Mouse (Mus musculus) heart, postnatal 0 days (tissue): ENCODE data around the gene Prkag1. TPM values are rescaled to one million over a fixed set of nuclear protein-coding genes. Genes with fewer than 3 reads are reported as not detected.

Experiments
- ATAC-seq: fragments of 200-750 bp; cut with Nextera tagmentation; 2 replicates; pipeline ENCODE4 v1.8.0; 2017; ENCODE audit warnings: low read depth, moderate number of reproducible peaks, moderate library complexity; ENCODE audit not compliant: insufficient read depth
- DNase-seq: peaks from one replicate; pipeline ENCODE4 v3.0.0-alpha.2; 2016; ENCODE audit warnings: low spot score
- H3K27ac ChIP-seq: fragments of 300-500 bp; sonication (generic); 2 replicates; pipeline ENCODE4 v1.5.1; 2014; ENCODE audit warnings: low read depth, mild to moderate bottlenecking
- H3K27me3 ChIP-seq: fragments of 300-500 bp; sonication (generic); 2 replicates; pipeline ENCODE4 v1.6.1; 2014; ENCODE audit warnings: low read length, mixed read lengths; ENCODE audit not compliant: control insufficient read depth, insufficient read depth
- H3K36me3 ChIP-seq: fragments of 300-500 bp; sonication (generic); replicated peaks from 2 replicates; pipeline ENCODE4 v1.6.1; 2014; ENCODE audit warnings: low read length, mixed read lengths; ENCODE audit not compliant: control insufficient read depth, insufficient read depth
- H3K4me1 ChIP-seq: fragments of 300-500 bp; sonication (generic); 2 replicates; pipeline ENCODE4 v1.6.1; 2014; ENCODE audit warnings: antibody characterized with exemption; ENCODE audit not compliant: control insufficient read depth, insufficient read depth
- H3K4me2 ChIP-seq: fragments of 300-500 bp; sonication (generic); 2 replicates; pipeline ENCODE4 v1.6.1; 2014; ENCODE audit warnings: low read depth, mild to moderate bottlenecking, low read length, moderate library complexity
- H3K4me3 ChIP-seq: fragments of 300-500 bp; sonication (generic); 2 replicates; pipeline ENCODE4 v1.5.1; 2014; ENCODE audit warnings: low read depth, low read length
- H3K9ac ChIP-seq: fragments of 300-500 bp; sonication (generic); replicated peaks from 2 replicates; pipeline ENCODE4 v1.6.1; 2014; ENCODE audit warnings: low read depth, low read length, mixed read lengths
- H3K9me3 ChIP-seq: fragments of 300-500 bp; sonication (generic); replicated peaks from 2 replicates; pipeline ENCODE4 v1.6.1; 2016; ENCODE audit warnings: low read length; ENCODE audit not compliant: control insufficient read depth
- CTCF ChIP-seq: IDR thresholded peaks from 2 replicates; pipeline ENCODE4 v1.5.1; 2016; ENCODE audit warnings: antibody characterized with exemption, control low read depth, low read depth
- EP300 ChIP-seq: IDR thresholded peaks from 2 replicates; pipeline ENCODE4 v1.6.1; 2016; ENCODE audit warnings: antibody characterized with exemption, low read depth
- WGBS: fragments of 180-500 bp; shearing (Covaris S2); extraction: QIAGEN DNeasy Blood & Tissue Kit; methylation state at CpG from one replicate; pipeline ENCODE4 v1.1.7; 2014; 5-methylcytosine and 5-hydroxymethylcytosine counted together
- polyA plus RNA-seq: library from polyadenylated mRNA; unstranded; fragments of >200 nt; fragmentation: Nextera tagmentation; extraction: Ambion mirVana; gene quantifications from 2 replicates; pipeline ENCODE4 v1.2.1, GENCODE M21; 2015
- total RNA-seq: library from RNA; depleted of rRNA; stranded (reverse); fragments of >200 nt; gene quantifications from 2 replicates; pipeline ENCODE4 v1.2.3, GENCODE M21; 2014; ENCODE audit warnings: low replicate concordance; rRNA removed

Prkag1 gene
- total and polyA plus RNA-seq, 2 experiments from 2014 or later: 114 to 115 TPM

GRCm38 (mm10) chr15:98765929-98766328 lies 65.4 kb downstream of the Prkag1 start:
- TF ChIP-seq CTCF (no peak), EP300 (no peak)
- Histone ChIP-seq H3K27ac (no peak overlapping the region), H3K4me1 (peaks cover 8% of the 10 kb centered on the region; the same call in 1 of the 2 replicates), H3K9me3 (no peaks in the 10 kb centered on the region), H3K9ac (no peak overlapping the region), H3K4me3 (no peak overlapping the region), H3K4me2 (no peak overlapping the region), H3K36me3 (no peaks in the 10 kb centered on the region), H3K27me3 (peaks cover 11% of the 10 kb centered on the region; the same call in 1 of the 2 replicates)
- ATAC-seq (no peak), DNase-seq (no peak)
- 57% methylated on average over 4 of the region's 4 CpGs for WGBS

Other genes starting within 250 kb of the Prkag1 start
- gene Adcy6, start 221.4 kb downstream of the Prkag1 start, total RNA-seq: 200 and 216 TPM in 2 replicates
- 29.2 and 33.5 TPM in 2 replicates for gene Adcy6, start 221.4 kb downstream of the Prkag1 start, polyA plus RNA-seq
- gene Cacnb3, start 200.7 kb downstream of the Prkag1 start, total RNA-seq: 15.6 and 19.4 TPM in 2 replicates
- 5.7 and 6.1 TPM in 2 replicates for gene Cacnb3, start 200.7 kb downstream of the Prkag1 start, polyA plus RNA-seq
- gene Ddx23, start 168.6 kb downstream of the Prkag1 start, total RNA-seq: 25.1 and 32.7 TPM in 2 replicates
- 11.8 and 12.9 TPM in 2 replicates for gene Ddx23, start 168.6 kb downstream of the Prkag1 start, polyA plus RNA-seq
- 7.1 and 13.0 TPM in 2 replicates for gene Rnd1, start 154.1 kb downstream of the Prkag1 start, total RNA-seq
- gene Rnd1, start 154.1 kb downstream of the Prkag1 start, polyA plus RNA-seq: 1.0 and 1.1 TPM in 2 replicates
- gene Ccdc65, start 123.3 kb downstream of the Prkag1 start, total RNA-seq: 0.77 TPM in 1 of 2 replicates, not detected in the other
- 0.25 and 0.86 TPM in 2 replicates for gene Ccdc65, start 123.3 kb downstream of the Prkag1 start, polyA plus RNA-seq
- gene Fkbp11, start 103.3 kb downstream of the Prkag1 start, total RNA-seq: 4.3 and 26.7 TPM in 2 replicates
- 21.7 and 22.0 TPM in 2 replicates for gene Fkbp11, start 103.3 kb downstream of the Prkag1 start, polyA plus RNA-seq
- gene Arf3, start 68.3 kb downstream of the Prkag1 start, total RNA-seq: 27.6 and 28.7 TPM in 2 replicates
- gene Arf3, start 68.3 kb downstream of the Prkag1 start, polyA plus RNA-seq: 15.9 and 17.3 TPM in 2 replicates
- not detected in 2 replicates for gene Wnt10b, start 53.4 kb downstream of the Prkag1 start, total RNA-seq
- gene Wnt10b, start 53.4 kb downstream of the Prkag1 start, polyA plus RNA-seq: 0.07 TPM in 1 of 2 replicates, not detected in the other
- gene Wnt1, start 41.7 kb downstream of the Prkag1 start, total RNA-seq: not detected in 2 replicates
- not detected in 2 replicates for gene Wnt1, start 41.7 kb downstream of the Prkag1 start, polyA plus RNA-seq
- 1.4 and 1.9 TPM in 2 replicates for gene Ddn, start 22.0 kb downstream of the Prkag1 start, total RNA-seq
- 0.11 TPM in 2 replicates for gene Ddn, start 22.0 kb downstream of the Prkag1 start, polyA plus RNA-seq
- 31.6 and 34.4 TPM in 2 replicates for gene Kmt2d, start 39.7 kb upstream of the Prkag1 start, total RNA-seq
- gene Kmt2d, start 39.7 kb upstream of the Prkag1 start, polyA plus RNA-seq: 5.5 and 6.0 TPM in 2 replicates
- 7.5 and 12.6 TPM in 2 replicates for gene Rhebl1, start 63.0 kb upstream of the Prkag1 start, total RNA-seq
- 4.0 and 4.1 TPM in 2 replicates for gene Rhebl1, start 63.0 kb upstream of the Prkag1 start, polyA plus RNA-seq
- gene Dhh, start 67.0 kb upstream of the Prkag1 start, total RNA-seq: 4.4 and 4.8 TPM in 2 replicates
- gene Dhh, start 67.0 kb upstream of the Prkag1 start, polyA plus RNA-seq: 1.7 TPM in 2 replicates
- 25.5 and 28.2 TPM in 2 replicates for gene Lmbr1l, start 86.7 kb upstream of the Prkag1 start, total RNA-seq
- 8.0 and 9.6 TPM in 2 replicates for gene Lmbr1l, start 86.7 kb upstream of the Prkag1 start, polyA plus RNA-seq
- gene Tuba1b, start 103.0 kb upstream of the Prkag1 start, total RNA-seq: 2,330 and 2,912 TPM in 2 replicates
- gene Tuba1b, start 103.0 kb upstream of the Prkag1 start, polyA plus RNA-seq: 608 and 611 TPM in 2 replicates
- gene Gm49450, start 122.0 kb upstream of the Prkag1 start, total RNA-seq: 78.3 and 158 TPM in 2 replicates
- gene Gm49450, start 122.0 kb upstream of the Prkag1 start, polyA plus RNA-seq: not detected in 2 replicates
- 1,016 and 1,136 TPM in 2 replicates for gene Tuba1a, start 122.2 kb upstream of the Prkag1 start, total RNA-seq
- gene Tuba1a, start 122.2 kb upstream of the Prkag1 start, polyA plus RNA-seq: 404 and 408 TPM in 2 replicates
- gene Tuba1c, start 198.4 kb upstream of the Prkag1 start, total RNA-seq: 309 and 399 TPM in 2 replicates
- gene Tuba1c, start 198.4 kb upstream of the Prkag1 start, polyA plus RNA-seq: 73.8 and 97.1 TPM in 2 replicates
- 2.0 TPM in 1 of 2 replicates, not detected in the other for gene Prph, start 223.7 kb upstream of the Prkag1 start, total RNA-seq
- gene Prph, start 223.7 kb upstream of the Prkag1 start, polyA plus RNA-seq: 0.07 and 0.84 TPM in 2 replicates
- gene Troap, start 243.1 kb upstream of the Prkag1 start, total RNA-seq: 16.2 and 19.1 TPM in 2 replicates
- 7.0 and 8.1 TPM in 2 replicates for gene Troap, start 243.1 kb upstream of the Prkag1 start, polyA plus RNA-seq